Mouse (Mus musculus): ENCODE data around the gene Rassf3.

- TF ChIP-seq CTCF (IDR thresholded peaks at IDR 0.05; ENCODE audit: low read depth, low read length): no peak
- TF ChIP-seq GATA1 (IDR thresholded peaks at IDR 0.05; ENCODE audit: borderline replicate concordance, low read length): no peak
- no peak for TF ChIP-seq TAL1 (conservative IDR thresholded peaks at IDR 0.05; ENCODE audit: low read depth, low read length)
- no peak for TF ChIP-seq GATA2 (IDR thresholded peaks at IDR 0.05; ENCODE audit: borderline replicate concordance, low read depth, low read length)
- TF ChIP-seq POLR2AphosphoS5 (IDR thresholded peaks at IDR 0.05; ENCODE audit: insufficient replicate concordance, low read depth, low read length): no peak
Measured at GRCm38 (mm10) chr10:121432041-121432634, 44.0 kb downstream of the Rassf3 start.
